In genomic region chr2:27973840-27974239, GRCm38 (mm10) we compare ENCODE assay signal across 8 mouse cellular contexts.
DNase-seq lines count a peak whose midpoint lies in the region; ATAC-seq and TF ChIP-seq lines count a peak whose summit lies in the region.

No protein-coding gene starts in this region.

- H3K4me3 ChIP-seq in midbrain, embryonic 14.5 days (replicated peaks; ENCODE audit: low read depth, low read length), result no peak overlapping the region
- H3K4me3 ChIP-seq in midbrain, embryonic 13.5 days (replicated peaks), result no peak overlapping the region
- H3K4me3 ChIP-seq in bone marrow macrophage, adult 2 months (ENCODE audit: insufficient read depth, low read length), result no peak overlapping the region
- H3K4me3 ChIP-seq in embryonic fibroblast, embryonic 13.5 days (ENCODE audit: insufficient read depth, low read length), result no peak overlapping the region
- no peak overlapping the region for H3K4me3 ChIP-seq in kidney, postnatal 0 days (replicated peaks; ENCODE audit: low read depth, low read length)
- no peak overlapping the region for H3K4me3 ChIP-seq in liver, postnatal 0 days (ENCODE audit: low read depth, low read length)

- H3K4me1 ChIP-seq in midbrain, embryonic 14.5 days (ENCODE audit: control insufficient read depth, insufficient read depth, low read length), result no peaks in the 10 kb centered on the region
- H3K4me1 ChIP-seq in midbrain, embryonic 13.5 days (replicated peaks), result peaks cover 10% of the 10 kb centered on the region; the same call in 1 of the 2 replicates
- no peaks in the 10 kb centered on the region for H3K4me1 ChIP-seq in bone marrow macrophage, adult 2 months (ENCODE audit: control insufficient read depth, insufficient read depth, low read length)
- no peaks in the 10 kb centered on the region for H3K4me1 ChIP-seq in embryonic fibroblast, embryonic 13.5 days (ENCODE audit: control insufficient read depth, insufficient read depth, low read length)
- H3K4me1 ChIP-seq in kidney, postnatal 0 days (replicated peaks; ENCODE audit: insufficient read depth, low read length), result no peaks in the 10 kb centered on the region
- H3K4me1 ChIP-seq in liver, postnatal 0 days (ENCODE audit: insufficient read depth), result 0 out of 2 replicates have a peak, but pooled peaks cover 8% of the 10 kb centered on the region

- H3K9ac ChIP-seq in midbrain, embryonic 14.5 days (replicated peaks; ENCODE audit: low read length), result no peak overlapping the region
- no peak overlapping the region for H3K9ac ChIP-seq in midbrain, embryonic 13.5 days (replicated peaks)
- no peak overlapping the region for H3K9ac ChIP-seq in kidney, postnatal 0 days (ENCODE audit: low read depth, low read length)
- H3K9ac ChIP-seq in liver, postnatal 0 days (replicated peaks), result no peak overlapping the region

- peak; percentile 82 for DNase-seq in midbrain, embryonic 14.5 days
- DNase-seq in kidney, postnatal 0 days (ENCODE audit: low spot score), result peak; percentile 56
- peak; percentile 76 for DNase-seq in liver, postnatal 0 days
- peak; percentile 10 to 50 for DNase-seq in right cerebral cortex, postnatal 36 days (ENCODE audit: low spot score in 2 of 2)

- 55% methylated on average over 3 of the region's 3 CpGs for WGBS in midbrain, embryonic 14.5 days
- WGBS in midbrain, embryonic 13.5 days, result 55% methylated on average over 3 of the region's 3 CpGs
- 63% methylated on average over 3 of the region's 3 CpGs for WGBS in kidney, postnatal 0 days
- 52% methylated on average over 3 of the region's 3 CpGs for WGBS in liver, postnatal 0 days (ENCODE audit: insufficient replicate concordance)

- no peak overlapping the region for H3K27ac ChIP-seq in midbrain, embryonic 14.5 days (replicated peaks; ENCODE audit: low read depth, low read length)
- H3K27ac ChIP-seq in midbrain, embryonic 13.5 days, result no peak overlapping the region
- no peak overlapping the region for H3K27ac ChIP-seq in bone marrow macrophage, adult 2 months (ENCODE audit: insufficient read depth, low read depth, low read length)
- no peak overlapping the region for H3K27ac ChIP-seq in embryonic fibroblast, embryonic 13.5 days (ENCODE audit: insufficient read depth, low read length)
- no peak overlapping the region for H3K27ac ChIP-seq in kidney, postnatal 0 days
- H3K27ac ChIP-seq in liver, postnatal 0 days (ENCODE audit: low read depth), result no peak overlapping the region

- ATAC-seq in midbrain, embryonic 14.5 days (ENCODE audit: low FRiP score, low TSS enrichment), result no peak
- ATAC-seq in midbrain, embryonic 13.5 days, result no peak
- ATAC-seq in kidney, postnatal 0 days (replicated peaks; ENCODE audit: low FRiP score, low read depth), result no peak
- no peak for ATAC-seq in liver, postnatal 0 days
- ATAC-seq in inflammation-experienced regulatory T-cells, adult 6 months, result no peak

- TF ChIP-seq EP300 in liver, postnatal 0 days (IDR thresholded peaks at IDR 0.05; ENCODE audit: low read depth), result no peak

- H3K9me3 ChIP-seq in midbrain, embryonic 14.5 days (ENCODE audit: control insufficient read depth, low read length), result no peaks in the 10 kb centered on the region
- no peaks in the 10 kb centered on the region for H3K9me3 ChIP-seq in midbrain, embryonic 13.5 days
- no peaks in the 10 kb centered on the region for H3K9me3 ChIP-seq in kidney, postnatal 0 days (replicated peaks; ENCODE audit: low read length)
- H3K9me3 ChIP-seq in liver, postnatal 0 days (ENCODE audit: low read length), result no peaks in the 10 kb centered on the region

- TF ChIP-seq CTCF in bone marrow macrophage, adult 2 months (IDR thresholded peaks at IDR 0.05; ENCODE audit: low read depth, low read length), result peak; percentile 75
- peak; percentile 67; the same call in 1 of the 2 replicates for TF ChIP-seq CTCF in embryonic fibroblast, embryonic 13.5 days (IDR thresholded peaks at IDR 0.05; ENCODE audit: borderline replicate concordance, insufficient read depth, low read length)
- peak; percentile 88 for TF ChIP-seq CTCF in kidney, postnatal 0 days (IDR thresholded peaks at IDR 0.05; ENCODE audit: low read depth)
- TF ChIP-seq CTCF in liver, postnatal 0 days (IDR thresholded peaks at IDR 0.05; ENCODE audit: low read depth), result peak; percentile 91

- H3K36me3 ChIP-seq in midbrain, embryonic 14.5 days (ENCODE audit: control insufficient read depth, insufficient read depth, low read length), result no peaks in the 10 kb centered on the region
- H3K36me3 ChIP-seq in midbrain, embryonic 13.5 days, result no peaks in the 10 kb centered on the region
- no peaks in the 10 kb centered on the region for H3K36me3 ChIP-seq in kidney, postnatal 0 days (ENCODE audit: insufficient read depth, low read length)
- no peaks in the 10 kb centered on the region for H3K36me3 ChIP-seq in liver, postnatal 0 days (replicated peaks; ENCODE audit: insufficient read depth, low read length)

- no peak overlapping the region for H3K4me2 ChIP-seq in midbrain, embryonic 14.5 days (ENCODE audit: low read length)
- no peak overlapping the region for H3K4me2 ChIP-seq in midbrain, embryonic 13.5 days (replicated peaks)
- no peak overlapping the region for H3K4me2 ChIP-seq in kidney, postnatal 0 days (ENCODE audit: low read length)
- H3K4me2 ChIP-seq in liver, postnatal 0 days (ENCODE audit: low read depth, low read length), result no peak overlapping the region

- H3K27me3 ChIP-seq in midbrain, embryonic 14.5 days (ENCODE audit: control insufficient read depth, insufficient read depth, low read length), result no peaks in the 10 kb centered on the region
- no peaks in the 10 kb centered on the region for H3K27me3 ChIP-seq in midbrain, embryonic 13.5 days
- H3K27me3 ChIP-seq in kidney, postnatal 0 days (ENCODE audit: insufficient read depth, low read length), result no peaks in the 10 kb centered on the region
- no peaks in the 10 kb centered on the region for H3K27me3 ChIP-seq in liver, postnatal 0 days (ENCODE audit: insufficient read depth, low read length)

- TF ChIP-seq POLR2A in bone marrow macrophage, adult 2 months (IDR thresholded peaks at IDR 0.05; ENCODE audit: borderline replicate concordance, low read depth, low read length), result no peak
- no peak for TF ChIP-seq POLR2A in embryonic fibroblast, embryonic 13.5 days (IDR thresholded peaks at IDR 0.05; ENCODE audit: low read depth, low read length)

Comparison
In these comparisons a context has a peak if more than half of its experiments do, and no peak if none do; other contexts are left out.
1. DNase-seq: peak in every context shown above with its lines; median percentile 82 in midbrain, embryonic 14.5 days; 76 in liver, postnatal 0 days; 56 in kidney, postnatal 0 days; 30 in right cerebral cortex, postnatal 36 days.